Mouse (Mus musculus): Measurements from ENCODE around the gene Gm19345. TPM values are rescaled to one million over a fixed set of nuclear protein-coding genes. Genes with fewer than 3 reads are reported as not detected.

Gene Gm19345
- total RNA-seq, 4 experiments from 2014 or later = not detected

DNA sequence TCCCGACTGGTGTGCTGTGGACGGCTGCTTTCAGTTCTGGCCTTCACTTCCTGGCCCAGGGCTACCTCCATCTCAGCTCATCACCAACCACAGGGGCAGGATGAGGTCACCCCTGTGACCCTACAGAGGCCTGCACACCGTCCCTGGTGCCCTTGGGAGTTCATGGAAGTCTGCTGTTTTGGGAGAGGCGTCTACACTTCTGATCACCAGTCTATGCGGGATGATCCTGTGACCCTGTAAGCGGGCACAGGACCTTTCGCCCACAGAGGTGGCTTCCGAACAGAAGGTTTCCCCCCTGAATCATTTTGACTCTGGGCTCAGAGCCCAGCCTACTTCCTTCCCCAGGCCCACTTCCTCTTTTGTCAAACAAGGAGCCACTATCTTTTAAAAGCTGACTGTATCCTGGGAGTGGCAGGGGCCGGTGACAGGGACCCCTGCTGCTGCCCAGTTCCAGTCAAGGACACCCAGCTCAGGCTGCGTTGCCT, 19.4 kb downstream of the Gm19345 start:
- no peak for DNase-seq (ENCODE audit: low spot score in 2 of 2)

GRCm38 (mm10) chr7:19871943-19872601, 20.3 kb downstream of the Gm19345 start:
- DNase-seq (ENCODE audit: low spot score in 2 of 2) = no peak

GRCm38 (mm10) chr7:19875948-19876682, 24.3 kb downstream of the Gm19345 start:
- DNase-seq (ENCODE audit: low spot score in 2 of 2) = no peak

DNA sequence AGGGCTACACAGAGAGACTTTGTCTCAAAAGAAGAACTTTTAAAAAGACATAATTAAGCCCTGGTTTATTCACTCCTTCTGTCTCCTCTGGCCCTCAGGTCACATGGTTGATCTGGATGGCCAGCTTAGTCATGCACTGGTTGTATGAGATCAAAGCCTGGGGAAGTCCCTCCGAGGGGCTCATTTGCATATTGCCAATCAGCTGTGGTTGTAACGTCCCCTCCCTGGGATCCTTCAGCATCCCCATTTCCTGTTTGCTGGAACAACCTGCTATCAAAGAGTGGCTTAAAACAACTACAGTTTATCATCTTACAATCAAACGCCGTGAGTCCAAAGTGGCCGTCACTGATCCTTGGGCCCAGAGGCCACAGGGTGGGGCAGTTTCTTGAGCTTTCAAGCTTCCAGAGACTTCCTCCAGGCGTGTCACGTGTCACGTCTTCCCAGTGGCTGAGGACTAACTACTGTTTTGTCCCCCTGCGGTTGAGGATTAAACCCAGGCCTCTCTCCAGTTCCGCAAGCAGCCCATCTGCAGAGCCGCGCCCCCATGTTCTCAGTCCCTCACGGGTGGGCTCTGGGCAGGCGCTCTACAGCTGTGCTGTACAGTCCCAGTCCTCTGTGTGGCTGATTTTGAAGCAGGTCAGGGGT, 25.1 kb downstream of the Gm19345 start:
- DNase-seq (ENCODE audit: low spot score in 2 of 2) = no peak

- no peak for DNase-seq (ENCODE audit: low spot score in 2 of 2)
Observed at GRCm38 (mm10) chr7:19880754-19881153, 29.0 kb downstream of the Gm19345 start.

- DNase-seq (ENCODE audit: low spot score in 2 of 2) = no peak
Observed at GRCm38 (mm10) chr7:19887849-19888248, 36.0 kb downstream of the Gm19345 start, which contains the start of gene Ceacam19. Gene Ceacam19, minus strand, starts transcription at chr7:19887965.

DNA sequence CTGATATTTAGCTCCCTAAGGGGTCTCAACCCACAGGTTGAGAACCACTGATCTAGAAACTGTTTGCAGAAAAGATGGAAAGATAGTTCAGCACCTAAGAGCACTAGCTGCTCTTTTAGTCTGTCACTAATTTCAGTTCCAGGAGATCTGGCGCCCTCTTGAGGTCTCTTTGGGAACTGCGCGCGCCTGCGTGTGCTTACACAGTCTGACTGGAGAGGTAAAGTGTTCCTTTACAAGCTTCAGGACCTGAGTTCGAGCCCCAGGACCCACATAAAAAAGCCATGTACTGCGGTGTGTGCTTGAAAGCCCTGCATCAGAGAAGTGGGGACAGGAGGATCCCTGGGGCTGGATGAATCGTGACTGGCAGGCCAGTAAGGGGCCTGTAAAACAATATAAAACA, 38.1 kb downstream of the Gm19345 start:
- no peak for DNase-seq (ENCODE audit: low spot score in 2 of 2)

Other genes starting within 250 kb of the Gm19345 start
- 10 to 100 TPM in 1 of 4 experiments, 1 to 10 TPM in 3; 6.3 to 10.0 (median 9.2) TPM for gene Clasrp, start 247.5 kb upstream of the Gm19345 start, total RNA-seq (2022)
- gene Relb, start 222.6 kb upstream of the Gm19345 start, total RNA-seq (2022) = 10 to 100 TPM in 2 of 4 experiments, 1 to 10 TPM in 2; 7.0 to 12.5 (median 9.5) TPM
- 10 to 100 TPM; 49.6 to 55.5 (median 51.0) TPM for gene Clptm1, start 187.0 kb upstream of the Gm19345 start, total RNA-seq (2022)
- gene Apoc2, start 174.1 kb upstream of the Gm19345 start, total RNA-seq (2022) = not detected
- gene Gm44805, start 170.6 kb upstream of the Gm19345 start, total RNA-seq (2022) = not detected
- not detected for gene Apoc4, start 170.5 kb upstream of the Gm19345 start, total RNA-seq (2022)
- gene Apoc1, start 159.3 kb upstream of the Gm19345 start, total RNA-seq (2022) = 1 to 10 TPM in 2 of 4 experiments, not detected in 2; 1.1 to 2.1 TPM
- gene Apoe, start 152.8 kb upstream of the Gm19345 start, total RNA-seq (2022) = 10 to 100 TPM; 18.8 to 67.9 (median 47.9) TPM
- 10 to 100 TPM; 44.3 to 48.3 (median 46.0) TPM for gene Tomm40, start 136.6 kb upstream of the Gm19345 start, total RNA-seq (2022)
- 1 to 10 TPM; 1.0 to 1.8 (median 1.5) TPM for gene Nectin2, start 101.5 kb upstream of the Gm19345 start, total RNA-seq (2022)
- gene Bcam, start 81.0 kb upstream of the Gm19345 start, total RNA-seq (2022) = 10 to 100 TPM; 16.7 to 24.4 (median 18.0) TPM
- not detected for gene Cblc, start 55.2 kb upstream of the Gm19345 start, total RNA-seq (2022)
- under 1 TPM; 0.58 to 0.62 (median 0.61) TPM for gene Bcl3, start 29.2 kb upstream of the Gm19345 start, total RNA-seq (2022)
- not detected for gene Ceacam16, start 9.3 kb downstream of the Gm19345 start, total RNA-seq (2022)
- gene Ceacam19, start 36.0 kb downstream of the Gm19345 start, total RNA-seq (2022) = not detected
- 1 to 10 TPM; 4.3 to 6.7 (median 4.9) TPM for gene Pvr, start 69.2 kb downstream of the Gm19345 start, total RNA-seq (2022)
- gene Igsf23, start 98.8 kb downstream of the Gm19345 start, total RNA-seq (2022) = not detected
- not detected for gene Ceacam20, start 113.4 kb downstream of the Gm19345 start, total RNA-seq (2022)
- not detected for gene Nlrp9b, start 139.5 kb downstream of the Gm19345 start, total RNA-seq (2022)
- gene Vmn1r91, start 247.7 kb downstream of the Gm19345 start, total RNA-seq (2022) = not detected

Measured in gastrocnemius, adult 8-10 months (tissue).